Mouse (Mus musculus) heart, embryonic 14.5 days (tissue): ENCODE measurements at regions not wholly inside any gene's neighbourhood (a gene's known extent, or its start where the extent isn't known, plus 50 kb on each side); places are given as distances from the start of the nearest gene placed in this dataset.
A peak's percentile ranks its signal among the peaks of the same experiment; 100 is the strongest.

Experiments
- ATAC-seq: fragments of 200-750 bp; cut with Nextera tagmentation; 2 replicates; pipeline ENCODE4 v1.8.0; 2017; ENCODE audit warnings: low read depth, moderate TSS enrichment; ENCODE audit not compliant: insufficient number of reproducible peaks, insufficient read depth, low FRiP score
- H3K27ac ChIP-seq, 2 experiments: fragments of 200-500 bp in 1 of 2; fragments of 300-500 bp in 1 of 2; sonication (generic) in 1 of 2; replicated peaks in 1 of 2; 2 replicates each; pipeline ENCODE4 v1.5.1; 2012 to 2014; ENCODE audit warnings: low read depth in 2 of 2, low read length in 2 of 2, control low read depth in 1 of 2, mild to moderate bottlenecking in 1 of 2, mixed read lengths in 1 of 2; ENCODE audit not compliant: control insufficient read depth in 1 of 2, insufficient read depth in 1 of 2
- H3K27me3 ChIP-seq: fragments of 300-500 bp; sonication (generic); 2 replicates; pipeline ENCODE4 v1.6.1; 2014; ENCODE audit warnings: mild to moderate bottlenecking, low read length, control low read depth; ENCODE audit not compliant: control insufficient read depth, insufficient read depth
- H3K36me3 ChIP-seq: fragments of 300-500 bp; sonication (generic); 2 replicates; pipeline ENCODE4 v1.6.1; 2014; ENCODE audit warnings: mild to moderate bottlenecking, control low read depth, low read length, mixed read lengths; ENCODE audit not compliant: control insufficient read depth, insufficient read depth
- H3K4me1 ChIP-seq, 2 experiments: fragments of 200-500 bp in 1 of 2; fragments of 300-500 bp in 1 of 2; sonication (generic) in 1 of 2; 2 replicates each; pipeline ENCODE4 v1.6.1; 2012 to 2014; ENCODE audit warnings: low read length in 2 of 2, control low read depth in 1 of 2, mixed read lengths in 1 of 2; ENCODE audit not compliant: control insufficient read depth in 2 of 2, insufficient read depth in 2 of 2
- H3K4me2 ChIP-seq: fragments of 300-500 bp; sonication (generic); 2 replicates; pipeline ENCODE4 v1.6.1; 2014; ENCODE audit warnings: mild to moderate bottlenecking, low read length
- H3K4me3 ChIP-seq, 2 experiments: fragments of 200-500 bp in 1 of 2; fragments of 300-500 bp in 1 of 2; sonication (generic) in 1 of 2; 2 replicates each; pipeline ENCODE4 v1.5.1; 2012 to 2014; ENCODE audit warnings: low read length in 2 of 2, mild to moderate bottlenecking in 2 of 2, control low read depth in 1 of 2, low read depth in 1 of 2, moderate library complexity in 1 of 2; ENCODE audit not compliant: control insufficient read depth in 1 of 2, insufficient read depth in 1 of 2
- H3K9ac ChIP-seq: fragments of 300-500 bp; sonication (generic); 2 replicates; pipeline ENCODE4 v1.6.1; 2014; ENCODE audit warnings: mild to moderate bottlenecking, low read length
- H3K9me3 ChIP-seq: fragments of 300-500 bp; sonication (generic); 2 replicates; pipeline ENCODE4 v1.6.1; 2016; ENCODE audit warnings: low read length, control low read depth; ENCODE audit not compliant: control insufficient read depth
- WGBS: fragments of 180-500 bp; shearing (Covaris S2); extraction: QIAGEN DNeasy Blood & Tissue Kit; methylation state at CpG from one replicate; pipeline ENCODE4 v1.1.7; 2014; 5-methylcytosine and 5-hydroxymethylcytosine counted together

DNA sequence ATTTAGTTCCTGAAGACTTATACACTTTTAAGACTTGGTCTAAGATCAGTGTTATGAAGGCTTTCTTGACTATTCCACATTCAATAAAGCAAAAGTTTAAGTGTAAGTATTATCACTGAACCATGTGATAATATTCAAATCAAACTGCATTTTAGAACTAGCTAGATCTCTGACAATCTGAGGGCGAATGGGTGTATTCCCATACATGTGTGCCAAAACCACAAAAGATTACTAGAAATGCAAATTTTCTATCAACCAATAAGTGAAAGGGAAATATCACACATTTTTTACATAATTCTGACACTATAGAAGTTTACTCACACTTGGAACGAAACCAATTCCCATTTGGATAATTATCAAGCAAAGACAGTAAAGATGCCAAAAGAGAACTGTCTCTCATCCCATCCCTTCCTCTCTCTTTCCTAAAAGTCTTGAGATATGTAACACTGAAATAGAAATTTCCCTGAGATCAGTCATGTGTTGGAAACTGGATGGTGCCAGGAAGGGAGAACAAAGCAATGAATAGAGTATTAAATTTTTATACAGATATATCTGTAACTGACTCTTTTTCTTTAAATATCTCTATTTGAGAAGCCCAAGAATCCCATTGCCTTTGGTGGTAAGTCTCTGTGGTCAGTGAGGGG, 394.8 kb upstream of the Nrsn1 start:
- H3K4me3 ChIP-seq: no peak overlapping the region
- WGBS: 70% methylated on average over 2 of the region's 2 CpGs
- no peak overlapping the region for H3K9ac ChIP-seq

DNA sequence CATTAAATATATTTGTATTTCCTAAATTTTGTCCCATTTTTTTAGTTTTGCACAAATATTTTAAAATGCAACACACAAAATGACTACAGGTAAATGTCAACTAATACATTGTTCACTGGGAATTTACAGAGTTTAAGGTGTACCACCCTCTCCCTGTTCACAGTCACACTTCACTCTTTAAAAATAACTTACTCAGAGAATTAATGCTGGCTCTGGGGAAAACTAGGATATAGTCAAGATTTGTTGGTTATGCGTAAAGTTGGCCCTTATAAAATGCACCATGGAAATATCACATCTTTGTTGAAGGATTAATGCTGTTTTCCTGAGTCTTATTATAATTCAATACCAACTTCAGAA, 378.1 kb upstream of the Nrsn1 start:
- 93% methylated on average over 1 of the region's 1 CpGs for WGBS
- H3K9me3 ChIP-seq: no peaks in the 10 kb centered on the region
- H3K27me3 ChIP-seq: no peaks in the 10 kb centered on the region
- no peak overlapping the region for H3K9ac ChIP-seq
- no peak for ATAC-seq
- H3K36me3 ChIP-seq: no peaks in the 10 kb centered on the region
- H3K4me1 ChIP-seq: no peaks in the 10 kb centered on the region
- no peak overlapping the region for H3K4me2 ChIP-seq
- H3K27ac ChIP-seq: no peak overlapping the region
- no peak overlapping the region for H3K4me3 ChIP-seq

More for the DNA sequence above, 394.8 kb upstream of the Nrsn1 start:
- no peaks in the 10 kb centered on the region for H3K4me1 ChIP-seq
- no peak overlapping the region for H3K27ac ChIP-seq
- no peaks in the 10 kb centered on the region for H3K36me3 ChIP-seq
- H3K27me3 ChIP-seq: no peaks in the 10 kb centered on the region
- no peaks in the 10 kb centered on the region for H3K9me3 ChIP-seq
- no peak overlapping the region for H3K4me2 ChIP-seq
- ATAC-seq: no peak

DNA sequence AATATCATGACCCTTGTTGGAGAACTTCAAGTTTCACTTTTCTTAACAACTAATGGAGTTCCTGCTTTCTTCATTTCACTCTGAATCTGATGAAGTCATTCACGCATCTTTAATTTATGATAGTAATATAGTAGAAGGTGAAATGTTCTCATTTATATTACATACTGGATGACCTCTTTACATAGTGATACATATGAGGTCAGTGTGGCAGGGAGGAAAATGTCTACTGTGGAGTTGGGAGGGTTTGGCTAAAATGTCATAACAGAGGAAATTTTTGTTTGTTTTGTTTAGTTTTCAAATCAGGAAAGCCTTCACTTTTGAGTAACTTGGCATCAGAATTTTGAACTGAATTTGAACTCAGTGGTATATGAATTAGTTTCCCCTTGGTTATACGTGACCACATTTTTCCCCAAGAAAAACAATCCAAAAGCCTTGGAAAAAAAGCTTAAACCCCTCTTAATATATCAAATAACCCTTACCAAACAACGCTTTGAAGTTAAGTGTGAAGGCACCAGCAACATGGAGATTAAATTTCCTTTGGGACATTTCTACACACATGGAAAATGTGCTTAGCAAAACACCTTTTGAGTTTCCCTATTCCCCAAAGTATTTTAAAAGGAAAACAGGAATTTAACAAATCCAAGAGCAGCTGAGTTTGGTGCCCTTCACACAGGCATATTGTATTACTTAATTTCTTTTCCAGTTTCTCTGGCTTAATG, 377.6 kb upstream of the Nrsn1 start:
- Histone ChIP-seq H3K36me3 (no peaks in the 10 kb centered on the region), H3K9me3 (no peaks in the 10 kb centered on the region), H3K9ac (no peak overlapping the region), H3K4me1 (no peaks in the 10 kb centered on the region), H3K27me3 (no peaks in the 10 kb centered on the region), H3K4me3 (no peak overlapping the region), H3K4me2 (no peak overlapping the region), H3K27ac (no peak overlapping the region)
- WGBS: 77% methylated on average over 3 of the region's 3 CpGs
- no peak for ATAC-seq

DNA sequence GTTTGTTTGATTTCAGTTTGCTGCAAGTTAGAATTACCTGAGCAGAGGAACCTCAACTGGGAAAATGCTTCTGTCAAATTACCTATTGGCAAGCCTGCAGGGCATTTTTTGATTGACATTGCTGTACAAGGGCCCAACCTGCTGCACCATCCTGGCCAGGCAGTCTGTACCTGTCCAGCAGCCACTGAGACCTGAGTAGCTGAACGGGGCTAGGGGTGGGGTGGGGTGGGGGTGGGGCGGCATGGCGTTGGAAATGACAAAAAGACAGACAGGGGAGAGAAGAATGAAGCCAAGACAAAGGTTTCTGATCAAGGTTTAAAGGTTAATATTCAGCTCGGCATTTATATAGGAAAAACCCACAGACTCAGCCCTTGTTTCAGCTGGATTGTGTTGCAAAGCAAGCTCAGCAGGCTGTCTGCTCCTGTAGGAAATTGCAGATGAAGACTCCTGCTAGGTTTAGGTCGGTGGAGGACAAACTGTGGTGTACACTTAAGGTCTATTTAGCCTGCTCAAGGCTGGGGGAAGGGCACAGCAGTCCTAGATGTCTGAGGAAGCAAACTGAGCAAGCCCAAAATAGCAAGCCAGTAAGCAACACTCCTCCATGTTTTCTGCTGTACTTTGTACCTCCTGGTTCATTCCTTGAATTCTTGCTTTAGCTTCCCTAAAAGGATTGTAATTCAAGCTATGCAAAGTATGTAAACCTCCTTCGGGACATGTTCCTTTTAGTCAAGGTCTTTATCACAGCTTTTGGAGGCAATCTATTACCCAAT, 369.4 kb upstream of the Nrsn1 start:
- peak; percentile 43; the same call in 1 of the 2 replicates for ATAC-seq
- Histone ChIP-seq H3K4me1 (peaks cover 2 to 6% of the 10 kb centered on the region in 2 experiments), H3K27me3 (no peaks in the 10 kb centered on the region), H3K9ac (no peak overlapping the region), H3K4me2 (peak overlapping the region; percentile 42), H3K9me3 (no peaks in the 10 kb centered on the region), H3K27ac (peak overlapping the region; percentile 61 to 85), H3K4me3 (no peak overlapping the region), H3K36me3 (no peaks in the 10 kb centered on the region)
- WGBS: 22% methylated on average over 6 of the region's 6 CpGs

DNA sequence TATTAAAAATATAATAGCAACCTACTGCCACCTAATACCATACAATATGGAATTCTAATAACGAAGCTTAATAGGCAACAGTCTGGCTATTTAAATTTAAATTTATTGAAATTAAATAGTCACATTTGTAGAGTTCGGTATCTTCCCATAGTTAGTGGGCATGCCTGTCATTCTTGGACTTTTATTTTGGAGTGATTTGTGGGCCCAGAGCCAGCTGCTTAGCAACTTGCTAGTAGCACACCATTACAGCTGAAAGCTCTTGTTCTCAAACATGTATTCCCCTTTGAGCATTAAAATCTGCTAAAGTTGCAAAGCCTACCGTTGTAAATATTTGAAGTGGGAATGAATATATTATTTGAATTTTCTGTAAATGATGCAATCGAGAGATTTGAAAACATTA, 359.2 kb upstream of the Nrsn1 start:
- no peak overlapping the region for H3K4me2 ChIP-seq
- ATAC-seq: no peak
- H3K9ac ChIP-seq: no peak overlapping the region
- peaks cover 0 to 9% of the 10 kb centered on the region in 2 experiments; a peak in 3 of 4 replicates for H3K4me1 ChIP-seq
- no peak overlapping the region for H3K4me3 ChIP-seq
- H3K27ac ChIP-seq: no peak overlapping the region
- no peaks in the 10 kb centered on the region for H3K36me3 ChIP-seq
- no peaks in the 10 kb centered on the region for H3K9me3 ChIP-seq
- H3K27me3 ChIP-seq: no peaks in the 10 kb centered on the region
- 53% methylated on average over 4 of the region's 4 CpGs for WGBS

DNA sequence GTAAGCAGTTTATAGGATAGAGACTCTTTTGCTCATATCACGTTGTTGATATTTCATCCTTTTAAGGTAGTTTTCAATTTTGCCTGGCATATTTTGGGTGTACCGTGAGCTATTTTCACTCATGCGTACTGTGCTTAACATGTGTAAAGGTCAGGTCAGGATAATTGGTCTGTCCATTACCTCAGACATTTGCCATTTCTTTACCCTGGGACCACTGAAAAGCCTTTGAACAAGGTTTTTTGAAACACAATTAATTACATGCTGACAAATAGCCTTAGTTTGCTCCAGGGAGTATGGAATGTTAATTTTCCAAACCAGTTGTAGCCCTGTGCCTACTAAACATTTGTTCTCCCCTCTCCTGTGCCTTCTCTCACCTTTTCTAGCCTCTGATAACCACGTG, 347.3 kb upstream of the Nrsn1 start:
- Histone ChIP-seq H3K27me3 (no peaks in the 10 kb centered on the region), H3K4me3 (no peak overlapping the region), H3K4me1 (no peaks in the 10 kb centered on the region), H3K36me3 (no peaks in the 10 kb centered on the region), H3K9me3 (no peaks in the 10 kb centered on the region), H3K4me2 (no peak overlapping the region), H3K9ac (no peak overlapping the region), H3K27ac (no peak overlapping the region)
- no peak for ATAC-seq
- WGBS: 74% methylated on average over 4 of the region's 4 CpGs

DNA sequence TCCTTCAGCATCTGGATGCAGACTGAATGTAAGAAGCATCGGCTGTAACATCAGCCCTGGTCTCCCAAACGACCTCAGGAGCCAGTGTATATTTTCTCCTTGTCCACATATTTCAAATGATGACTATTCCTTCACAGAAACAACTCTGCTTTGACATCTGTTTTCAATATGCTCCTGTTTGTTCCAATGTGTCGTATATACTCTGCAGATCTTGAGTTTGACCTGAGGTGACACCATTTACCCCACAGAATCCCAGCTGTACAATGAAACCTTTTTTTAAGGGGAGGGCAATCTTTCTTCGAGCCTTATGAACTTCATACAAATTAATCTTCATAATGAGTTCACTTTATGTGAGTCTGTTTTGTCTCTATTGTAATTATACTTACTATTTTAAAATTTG, 341.7 kb upstream of the Nrsn1 start:
- 44% methylated on average over 4 of the region's 4 CpGs for WGBS
- no peaks in the 10 kb centered on the region for H3K27me3 ChIP-seq
- H3K36me3 ChIP-seq: no peaks in the 10 kb centered on the region
- no peak overlapping the region for H3K9ac ChIP-seq
- no peak overlapping the region for H3K27ac ChIP-seq
- no peak for ATAC-seq
- no peaks in the 10 kb centered on the region for H3K4me1 ChIP-seq
- H3K4me2 ChIP-seq: no peak overlapping the region
- no peaks in the 10 kb centered on the region for H3K9me3 ChIP-seq
- H3K4me3 ChIP-seq: no peak overlapping the region
